ENCODE assay signal across 20 mouse cellular contexts in the genomic region with DNA sequence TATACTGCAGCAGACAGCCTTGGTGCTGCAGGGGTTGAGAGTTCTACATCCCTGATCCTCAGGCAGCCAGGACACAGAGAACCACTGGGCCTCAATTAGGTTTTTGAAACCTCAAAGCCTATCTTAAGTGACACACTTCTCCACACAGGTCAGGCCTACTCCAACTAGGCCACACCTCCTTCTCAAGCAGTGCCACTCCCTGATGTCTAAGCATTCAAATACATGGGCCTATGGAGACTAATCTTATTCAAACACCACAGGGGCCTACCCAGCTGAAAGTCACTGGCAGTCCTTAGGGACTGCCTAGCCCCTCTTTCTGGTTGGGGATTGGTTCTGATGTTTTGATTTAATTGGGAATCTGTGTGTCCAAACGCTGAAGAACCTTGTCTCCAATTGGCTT. TPM values are rescaled to one million over a fixed set of nuclear protein-coding genes. Genes with fewer than 3 reads are reported as not detected.
A peak's percentile ranks its signal among the peaks of the same experiment; 100 is the strongest.
DNase-seq lines count a peak whose midpoint lies in the region; ATAC-seq and TF ChIP-seq lines count a peak whose summit lies in the region.
"Had no signal": no experiment of that assay in that cellular context is flagged by ENCODE, and none has a peak within 500 bp of the region (broad histone marks: within the 10 kb centered on the region; RNA-seq: fewer than 3 reads in every experiment).

No protein-coding gene starts in this region.

- H3K36me3 ChIP-seq in lung, embryonic 14.5 days (ENCODE audit: insufficient read depth), result peaks cover 4% of the 10 kb centered on the region
- H3K36me3 ChIP-seq in liver, postnatal 0 days (replicated peaks; ENCODE audit: insufficient read depth, low read length), result peaks cover 7% of the 10 kb centered on the region; the same call in 1 of the 2 replicates
- H3K36me3 ChIP-seq in stomach, embryonic 14.5 days (ENCODE audit: control insufficient read depth, insufficient read depth, low read length), result no peaks in the 10 kb centered on the region
- peaks cover 7% of the 10 kb centered on the region; the same call in 1 of the 2 replicates for H3K36me3 ChIP-seq in forebrain, embryonic 12.5 days (replicated peaks)
- H3K36me3 ChIP-seq: hindbrain, embryonic 12.5 days; neural tube, embryonic 12.5 days had no signal

- ATAC-seq in lung, embryonic 14.5 days (ENCODE audit: insufficient read depth), result peak; percentile 58; the same call in 1 of the 2 replicates
- ATAC-seq in common myeloid progenitor, adult 5-6 weeks (replicated peaks; ENCODE audit: low read depth, poor library complexity, severe bottlenecking), result 0 out of 2 replicates have a peak, but pooled peaks have one; percentile 36
- ATAC-seq in liver, postnatal 0 days, result peak; percentile 57
- ATAC-seq in stomach, embryonic 14.5 days (ENCODE audit: insufficient number of reproducible peaks, insufficient read depth, low FRiP score, low read depth), result peak; percentile 94
- no peak for ATAC-seq in forebrain, embryonic 12.5 days (ENCODE audit: low FRiP score)
- ATAC-seq: forebrain, postnatal 0 days had no signal

- no peak overlapping the region for H3K4me2 ChIP-seq in lung, embryonic 14.5 days
- H3K4me2 ChIP-seq in liver, postnatal 0 days (ENCODE audit: low read depth, low read length), result no peak overlapping the region
- H3K4me2 ChIP-seq in stomach, embryonic 14.5 days (replicated peaks; ENCODE audit: low read depth, low read length), result no peak overlapping the region
- H3K4me2 ChIP-seq in forebrain, embryonic 12.5 days, result no peak overlapping the region
- H3K4me2 ChIP-seq: embryonic facial prominence, embryonic 15.5 days; heart, embryonic 15.5 days; hindbrain, embryonic 12.5 days; limb, embryonic 13.5 days; neural tube, embryonic 12.5 days had no signal

- TF ChIP-seq EP300 in liver, postnatal 0 days (IDR thresholded peaks at IDR 0.05; ENCODE audit: low read depth), result no peak

- TF ChIP-seq CTCF in lung, embryonic 14.5 days (IDR thresholded peaks at IDR 0.05; ENCODE audit: low read depth), result no peak
- no peak for TF ChIP-seq CTCF in lung, adult 2 months (IDR thresholded peaks at IDR 0.05; ENCODE audit: insufficient read depth, low read length)
- TF ChIP-seq CTCF in liver, postnatal 0 days (IDR thresholded peaks at IDR 0.05; ENCODE audit: low read depth), result no peak

- no peaks in the 10 kb centered on the region for H3K27me3 ChIP-seq in lung, embryonic 14.5 days (ENCODE audit: insufficient read depth, low read length)
- no peaks in the 10 kb centered on the region for H3K27me3 ChIP-seq in liver, postnatal 0 days (ENCODE audit: insufficient read depth, low read length)
- H3K27me3 ChIP-seq in stomach, embryonic 14.5 days (ENCODE audit: control insufficient read depth, insufficient read depth, low read length), result no peaks in the 10 kb centered on the region
- no peaks in the 10 kb centered on the region for H3K27me3 ChIP-seq in forebrain, embryonic 12.5 days
- H3K27me3 ChIP-seq: embryonic facial prominence, embryonic 15.5 days; heart, embryonic 15.5 days; hindbrain, embryonic 12.5 days; limb, embryonic 13.5 days; neural tube, embryonic 12.5 days had no signal

- no peak for TF ChIP-seq POLR2A in lung, adult 2 months (IDR thresholded peaks at IDR 0.05; ENCODE audit: borderline replicate concordance, extremely low read depth, low read depth, low read length)

- no peak overlapping the region for H3K27ac ChIP-seq in lung, embryonic 14.5 days (ENCODE audit: low read depth)
- H3K27ac ChIP-seq in liver, postnatal 0 days (ENCODE audit: low read depth), result no peak overlapping the region
- no peak overlapping the region for H3K27ac ChIP-seq in stomach, embryonic 14.5 days (ENCODE audit: low read length)
- H3K27ac ChIP-seq in forebrain, embryonic 12.5 days, result no peak overlapping the region
- H3K27ac ChIP-seq: embryonic facial prominence, embryonic 15.5 days; heart, embryonic 15.5 days; hindbrain, embryonic 12.5 days; limb, embryonic 13.5 days; neural tube, embryonic 12.5 days had no signal

- peak; percentile 5 for DNase-seq in lung, embryonic 14.5 days
- no peak for DNase-seq in lung, adult 2 months
- no peak for DNase-seq in liver, postnatal 0 days
- DNase-seq in adrenal gland, adult 8-10 months, result no peak
- DNase-seq in neural tube, embryonic 10.5 days (ENCODE audit: extremely low spot score, low spot score), result no peak
- DNase-seq: cerebellum, adult 18-20 months; forebrain, postnatal 0 days; gastrocnemius, postnatal 25 days; kidney, adult 11 months; kidney, postnatal 4 days; midbrain, embryonic 14.5 days; right cerebral cortex, postnatal 4 days had no signal

- no peak overlapping the region for H3K4me3 ChIP-seq in lung, embryonic 14.5 days (ENCODE audit: low read depth, low read length)
- no peak overlapping the region for H3K4me3 ChIP-seq in lung, adult 2 months (replicated peaks; ENCODE audit: extremely low read depth, low read depth, low read length)
- H3K4me3 ChIP-seq in liver, postnatal 0 days (ENCODE audit: low read depth, low read length), result no peak overlapping the region
- H3K4me3 ChIP-seq in stomach, embryonic 14.5 days (ENCODE audit: low read depth, low read length), result no peak overlapping the region
- no peak overlapping the region for H3K4me3 ChIP-seq in forebrain, embryonic 12.5 days (replicated peaks)
- H3K4me3 ChIP-seq: embryonic facial prominence, embryonic 15.5 days; heart, embryonic 15.5 days; hindbrain, embryonic 12.5 days; limb, embryonic 13.5 days; neural tube, embryonic 12.5 days had no signal

- H3K4me1 ChIP-seq in lung, embryonic 14.5 days (ENCODE audit: insufficient read depth), result no peaks in the 10 kb centered on the region
- no peaks in the 10 kb centered on the region for H3K4me1 ChIP-seq in lung, adult 2 months (ENCODE audit: control insufficient read depth, insufficient read depth, low read length)
- peaks cover 7% of the 10 kb centered on the region for H3K4me1 ChIP-seq in liver, postnatal 0 days (ENCODE audit: insufficient read depth)
- no peaks in the 10 kb centered on the region for H3K4me1 ChIP-seq in stomach, embryonic 14.5 days (ENCODE audit: control insufficient read depth, insufficient read depth, low read length)
- H3K4me1 ChIP-seq in forebrain, embryonic 12.5 days, result no peaks in the 10 kb centered on the region
- H3K4me1 ChIP-seq: embryonic facial prominence, embryonic 15.5 days; heart, embryonic 15.5 days; hindbrain, embryonic 12.5 days; limb, embryonic 13.5 days; neural tube, embryonic 12.5 days had no signal

- H3K9ac ChIP-seq in lung, embryonic 14.5 days, result no peak overlapping the region
- no peak overlapping the region for H3K9ac ChIP-seq in liver, postnatal 0 days (replicated peaks)
- H3K9ac ChIP-seq in stomach, embryonic 14.5 days (replicated peaks; ENCODE audit: low read depth, low read length), result no peak overlapping the region
- H3K9ac ChIP-seq in forebrain, embryonic 12.5 days, result no peak overlapping the region
- H3K9ac ChIP-seq: embryonic facial prominence, embryonic 15.5 days; forebrain, postnatal 0 days; heart, embryonic 15.5 days; hindbrain, embryonic 12.5 days; limb, embryonic 13.5 days; neural tube, embryonic 12.5 days had no signal

- H3K9me3 ChIP-seq in lung, embryonic 14.5 days (ENCODE audit: low read depth, low read length), result no peaks in the 10 kb centered on the region
- H3K9me3 ChIP-seq in liver, postnatal 0 days (ENCODE audit: low read length), result no peaks in the 10 kb centered on the region
- H3K9me3 ChIP-seq in stomach, embryonic 14.5 days (ENCODE audit: control insufficient read depth, low read depth, low read length), result no peaks in the 10 kb centered on the region
- H3K9me3 ChIP-seq in forebrain, embryonic 12.5 days, result no peaks in the 10 kb centered on the region
- H3K9me3 ChIP-seq: embryonic facial prominence, embryonic 15.5 days; heart, embryonic 15.5 days; hindbrain, embryonic 12.5 days; limb, embryonic 13.5 days; neural tube, embryonic 12.5 days had no signal

- WGBS in lung, embryonic 14.5 days, result 68% methylated on average over 1 of the region's 1 CpGs
- 65% methylated on average over 1 of the region's 1 CpGs for WGBS in lung, adult 2 months
- 83% methylated on average over 1 of the region's 1 CpGs for WGBS in liver, postnatal 0 days (ENCODE audit: insufficient replicate concordance)
- WGBS in stomach, embryonic 14.5 days, result 68% methylated on average over 1 of the region's 1 CpGs
- WGBS in forebrain, embryonic 12.5 days, result 62% methylated on average over 1 of the region's 1 CpGs

RNA-seq across cellular contexts. Expression of a gene that starts 31.1 kb away (rescaled TPM):
- polyA plus RNA-seq in lung, embryonic 14.5 days (2014; fragmentation: Nextera tagmentation; extraction: Ambion mirVana), result 29.9 and 31.8 TPM in 2 replicates
- polyA plus RNA-seq in lung, adult 2 months (2012; rRNA removed), result 6.0 and 8.7 TPM in 2 replicates
- total RNA-seq in common myeloid progenitor, adult 5-6 weeks (2017), result 30.3 and 34.4 TPM in 2 replicates
- 11.2 and 13.0 TPM in 2 replicates for polyA plus RNA-seq in liver, postnatal 0 days (2015; fragmentation: Nextera tagmentation; extraction: Ambion mirVana)
- 36.8 and 38.8 TPM in 2 replicates for polyA plus RNA-seq in stomach, embryonic 14.5 days (2014; fragmentation: Nextera tagmentation; extraction: Ambion mirVana)
- total RNA-seq in adrenal gland, adult 8-10 months (2022), result 10 to 100 TPM; 78.6 to 92.6 (median 90.2) TPM
- 26.2 and 27.8 TPM in 2 replicates for polyA plus RNA-seq in forebrain, embryonic 12.5 days (2016; fragmentation: Nextera tagmentation; extraction: Ambion mirVana)
